Mouse (Mus musculus): ENCODE data around the gene Rasgrf2.

DNA sequence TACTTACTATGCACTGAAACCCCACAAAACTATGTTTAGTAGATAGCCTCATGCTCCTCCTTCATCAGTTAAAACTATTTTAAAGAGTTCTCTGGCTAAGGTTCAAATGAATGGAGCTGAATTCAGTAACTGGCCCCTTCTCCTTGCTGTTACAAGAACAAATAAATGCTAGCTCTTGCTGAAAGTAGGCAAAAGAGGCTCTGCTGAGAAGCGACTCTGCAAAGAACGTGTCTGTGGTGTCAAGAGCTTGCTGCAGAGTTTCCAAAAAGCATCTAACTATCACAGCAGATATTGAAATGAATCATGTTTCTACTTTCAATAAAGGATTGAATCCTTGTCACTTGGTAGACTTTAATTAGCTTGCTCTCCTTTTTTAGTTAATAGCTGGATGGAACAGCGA lies 106.3 kb downstream of the Rasgrf2 start:
- TF ChIP-seq POLR2A (IDR thresholded peaks at IDR 0.05; ENCODE audit: borderline replicate concordance, control insufficient read depth, low read depth, low read length) (no peak), CTCF (IDR thresholded peaks at IDR 0.05; ENCODE audit: control insufficient read depth, insufficient read depth, low read length) (no peak)

Measured in bone marrow, adult 2 months (tissue).